Comparison of ENCODE assay signal across 12 mouse cellular contexts in genomic region chr3:154441454-154441853, GRCm38 (mm10).
DNase-seq lines count a peak whose midpoint lies in the region; ATAC-seq and TF ChIP-seq lines count a peak whose summit lies in the region.
"Had no signal": no experiment of that assay in that cellular context is flagged by ENCODE, and none has a peak within 500 bp of the region (broad histone marks: within the 10 kb centered on the region; RNA-seq: fewer than 3 reads in every experiment).

No protein-coding gene starts in this region.

- H3K4me2 ChIP-seq in hindbrain, postnatal 0 days (ENCODE audit: low read depth, low read length) = no peak overlapping the region
- no peak overlapping the region for H3K4me2 ChIP-seq in hindbrain, embryonic 13.5 days
- H3K4me2 ChIP-seq: embryonic facial prominence, embryonic 15.5 days; liver, embryonic 13.5 days had no signal

- TF ChIP-seq POLR2A in thymus, adult 2 months (IDR thresholded peaks at IDR 0.05; ENCODE audit: control insufficient read depth, extremely low read depth, insufficient read depth, low read length, poor library complexity) = no peak

- DNase-seq in hindbrain, postnatal 0 days (ENCODE audit: low spot score) = peak; percentile 38
- peak; percentile 52 for DNase-seq in Muller cell, postnatal 12 days (ENCODE audit: inconsistent ontology term)
- peak; percentile 49 for DNase-seq in adrenal gland, postnatal 14 days
- DNase-seq in cerebellum, postnatal 25 days = peak; percentile 21 to 50
- DNase-seq in spleen, postnatal 10 days (ENCODE audit: low spot score in 2 of 2) = no peak
- no peak for DNase-seq in thymus, adult 2 months
- DNase-seq: gastrocnemius, adult 2 months; liver, embryonic 13.5 days; spleen, adult 18-20 months had no signal

- 0 out of 2 replicates have a peak, but pooled peaks cover 2% of the 10 kb centered on the region for H3K9me3 ChIP-seq in hindbrain, postnatal 0 days (ENCODE audit: low read length)
- H3K9me3 ChIP-seq in hindbrain, embryonic 13.5 days = no peaks in the 10 kb centered on the region
- H3K9me3 ChIP-seq: embryonic facial prominence, embryonic 15.5 days had no signal

- no peak overlapping the region for H3K27ac ChIP-seq in hindbrain, postnatal 0 days
- no peak overlapping the region for H3K27ac ChIP-seq in hindbrain, embryonic 13.5 days
- H3K27ac ChIP-seq in thymus, adult 2 months (ENCODE audit: control insufficient read depth, insufficient read depth, low read length) = no peak overlapping the region
- H3K27ac ChIP-seq: embryonic facial prominence, embryonic 15.5 days; gastrocnemius, adult 2 months; liver, embryonic 13.5 days had no signal

- no peaks in the 10 kb centered on the region for H3K36me3 ChIP-seq in hindbrain, postnatal 0 days (ENCODE audit: insufficient read depth, low read length)
- no peaks in the 10 kb centered on the region for H3K36me3 ChIP-seq in hindbrain, embryonic 13.5 days
- H3K36me3 ChIP-seq in thymus, adult 2 months (ENCODE audit: control insufficient read depth, insufficient read depth, low read length) = no peaks in the 10 kb centered on the region
- H3K36me3 ChIP-seq: embryonic facial prominence, embryonic 15.5 days; liver, embryonic 13.5 days had no signal

- no peaks in the 10 kb centered on the region for H3K27me3 ChIP-seq in hindbrain, postnatal 0 days (ENCODE audit: insufficient read depth, low read length)
- H3K27me3 ChIP-seq in hindbrain, embryonic 13.5 days = no peaks in the 10 kb centered on the region
- no peaks in the 10 kb centered on the region for H3K27me3 ChIP-seq in thymus, adult 2 months (ENCODE audit: control insufficient read depth, insufficient read depth, low read length)
- H3K27me3 ChIP-seq: embryonic facial prominence, embryonic 15.5 days; liver, embryonic 13.5 days had no signal

- no peak for TF ChIP-seq CTCF in hindbrain, postnatal 0 days (IDR thresholded peaks at IDR 0.05; ENCODE audit: low read depth)
- TF ChIP-seq CTCF in thymus, adult 2 months (IDR thresholded peaks at IDR 0.05; ENCODE audit: borderline replicate concordance, control insufficient read depth, extremely low read depth, insufficient read depth, low read length, poor library complexity) = no peak

- ATAC-seq in hindbrain, postnatal 0 days = 0 out of 2 replicates have a peak, but pooled peaks have one; percentile 27
- ATAC-seq in hindbrain, embryonic 13.5 days (ENCODE audit: low FRiP score) = no peak
- ATAC-seq: intestine, postnatal 0 days had no signal

- no peak overlapping the region for H3K9ac ChIP-seq in hindbrain, postnatal 0 days (replicated peaks; ENCODE audit: low read length)
- no peak overlapping the region for H3K9ac ChIP-seq in hindbrain, embryonic 13.5 days
- H3K9ac ChIP-seq: embryonic facial prominence, embryonic 15.5 days; liver, embryonic 13.5 days had no signal

- H3K4me3 ChIP-seq in hindbrain, postnatal 0 days (ENCODE audit: low read length) = no peak overlapping the region
- no peak overlapping the region for H3K4me3 ChIP-seq in hindbrain, embryonic 13.5 days
- no peak overlapping the region for H3K4me3 ChIP-seq in thymus, adult 2 months (ENCODE audit: control insufficient read depth, insufficient read depth, low read length)
- H3K4me3 ChIP-seq: embryonic facial prominence, embryonic 15.5 days; gastrocnemius, adult 2 months; liver, embryonic 13.5 days had no signal

- no peaks in the 10 kb centered on the region for H3K4me1 ChIP-seq in hindbrain, postnatal 0 days (ENCODE audit: insufficient read depth, low read length)
- no peaks in the 10 kb centered on the region for H3K4me1 ChIP-seq in hindbrain, embryonic 13.5 days (replicated peaks)
- no peaks in the 10 kb centered on the region for H3K4me1 ChIP-seq in thymus, adult 2 months (replicated peaks; ENCODE audit: control insufficient read depth, insufficient read depth, low read length)
- H3K4me1 ChIP-seq: liver, embryonic 13.5 days had no signal

Comparison
In these comparisons a context has a peak if more than half of its experiments do, and no peak if none do; other contexts are left out.
1. DNase-seq: peak in hindbrain, postnatal 0 days (single experiment), Muller cell, postnatal 12 days (single experiment), adrenal gland, postnatal 14 days (single experiment) and cerebellum, postnatal 25 days (2 of 2); none in spleen, postnatal 10 days (0 of 2) and thymus, adult 2 months (single experiment).